Mouse (Mus musculus): Measurements from ENCODE around the gene Abi3bp. TPM values are rescaled to one million over a fixed set of nuclear protein-coding genes. Genes with fewer than 3 reads are reported as not detected.

The Abi3bp gene
- total RNA-seq (2021) = 10 to 100 TPM in 1 of 2 experiments, 1 to 10 TPM in 1; 9.9 to 23.1 TPM
- long read RNA-seq, experiment 1, partial matches to known transcripts = 3 of 7 reads
- long read RNA-seq, experiment 1, other reads (novel, unspliced or antisense) = 4 of 7 reads
- long read RNA-seq, experiment 2, partial matches to known transcripts = 1 of 1 reads
- long read RNA-seq, experiment 2, other reads (novel, unspliced or antisense) = 0 of 1 reads

DNA sequence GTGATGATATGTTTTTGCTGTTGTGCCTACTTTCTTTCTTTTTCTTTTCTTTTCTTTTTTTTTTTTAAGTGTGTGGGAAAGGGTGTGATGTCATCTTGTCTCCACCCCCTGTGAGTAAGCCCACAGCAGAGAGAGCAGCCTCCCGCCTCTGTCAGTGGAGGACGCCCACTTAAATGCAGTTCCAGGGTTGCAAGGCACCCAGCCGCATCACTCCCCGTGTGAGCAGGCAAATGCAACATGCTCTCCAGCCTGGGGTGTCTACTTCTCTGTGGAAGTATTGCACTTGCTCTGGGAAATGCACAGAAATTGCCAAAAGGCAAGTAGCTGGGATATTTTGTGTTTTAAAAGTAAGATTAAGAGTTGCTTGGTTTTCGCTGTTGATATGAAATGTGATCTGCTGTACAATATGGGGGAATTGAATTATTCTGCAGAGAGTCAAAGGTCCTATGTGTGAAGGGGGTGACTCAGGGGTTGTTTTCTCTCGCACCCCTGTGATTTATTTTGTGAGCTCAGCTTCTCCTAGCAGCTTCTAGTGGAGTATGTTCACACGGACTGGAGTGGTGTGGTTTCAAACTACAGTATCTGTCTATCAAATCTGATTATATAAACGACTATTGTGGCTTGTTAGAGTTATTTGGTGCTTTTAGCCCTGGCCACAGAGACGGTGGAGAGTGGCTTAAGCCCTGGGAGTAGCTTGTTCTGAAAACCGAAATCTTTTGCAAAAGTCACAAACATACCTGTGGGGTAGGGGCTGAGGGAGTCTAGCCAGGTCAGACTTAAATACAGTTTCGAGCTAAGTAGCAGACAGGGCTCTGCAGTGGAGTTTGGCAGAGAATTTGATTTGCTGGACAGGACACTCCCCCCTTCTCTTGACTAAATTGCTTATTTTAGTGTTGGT, at the start of gene Abi3bp:
Abi3bp (plus strand) TSS at position 202 of the 898 bp plus-strand sequence.
- H3K27ac ChIP-seq = peak within 1 kb of the TSS; percentile 86
- intact Hi-C loops (cut with DNase I) = no loop called here
- DNase-seq = peak; percentile 75
- TF ChIP-seq CTCF (IDR thresholded peaks at IDR 0.05) = no peak
- H3K4me3 ChIP-seq = peak within 1 kb of the TSS; percentile 75

DNA sequence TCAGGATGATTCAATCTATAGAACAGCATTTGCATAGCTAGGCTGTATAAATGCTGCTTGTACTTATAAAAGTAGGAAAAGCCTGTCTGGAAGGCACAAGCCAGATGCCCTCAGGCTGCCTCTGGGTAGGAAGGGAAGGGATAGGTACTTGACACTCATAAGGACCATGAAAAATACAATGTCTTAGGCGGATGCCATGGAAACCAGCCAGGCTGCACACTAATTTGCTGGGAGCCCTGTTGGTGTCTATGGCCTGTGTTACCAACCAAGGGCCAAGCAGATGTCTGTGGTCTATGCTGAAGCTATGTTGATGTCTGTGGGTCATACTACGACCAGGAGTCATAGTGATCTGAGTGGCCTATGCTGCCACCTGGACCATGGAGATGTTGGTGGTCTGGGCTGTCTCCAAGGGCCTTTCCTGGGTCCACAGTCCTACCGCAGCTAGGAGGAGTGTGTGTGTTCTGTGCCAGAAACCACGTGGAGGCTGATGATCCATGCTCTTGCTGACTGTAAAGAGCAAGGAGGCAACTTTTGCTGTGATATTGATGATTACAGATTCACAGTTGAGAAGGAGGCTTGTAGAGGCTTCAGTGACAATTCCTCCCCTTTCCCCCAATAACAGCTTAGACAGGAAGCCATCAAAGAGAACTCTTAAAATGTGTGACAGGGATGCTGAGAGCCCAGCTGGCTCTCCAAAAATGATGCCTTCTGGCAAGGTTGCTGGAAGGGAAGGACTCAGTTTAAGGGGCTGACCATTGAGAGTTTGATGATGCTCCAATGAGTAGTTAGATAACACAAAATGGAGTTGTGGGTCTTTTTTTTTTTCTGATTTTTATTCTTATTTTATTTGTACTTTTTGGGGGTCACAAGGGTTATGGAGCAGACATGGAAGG, 42.1 kb upstream of the Abi3bp start:
- DNase-seq = no peak
- intact Hi-C loops (cut with DNase I) = no loop called here
- no peak overlapping the region for H3K4me3 ChIP-seq
- no peak overlapping the region for H3K27ac ChIP-seq
- no peak for TF ChIP-seq CTCF (IDR thresholded peaks at IDR 0.05)

DNA sequence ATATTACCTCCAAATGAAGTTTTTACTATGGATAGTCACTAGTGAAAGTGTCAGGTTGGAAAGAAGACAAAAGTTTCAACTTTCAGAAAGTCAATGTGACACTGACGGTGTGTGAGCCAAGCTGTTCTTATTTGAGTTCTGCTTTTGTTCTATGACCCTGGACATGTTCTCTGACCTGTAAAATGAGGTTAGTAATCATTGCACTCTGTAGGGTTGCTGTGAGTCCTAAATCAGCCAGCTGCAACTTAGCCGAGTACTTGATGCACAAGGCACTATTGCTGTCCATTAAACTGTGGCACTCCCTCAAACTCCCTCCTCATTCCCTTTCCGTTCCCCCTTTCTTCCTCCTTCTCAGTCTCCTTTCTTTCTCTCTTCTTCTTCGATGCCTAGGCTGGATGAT, 37.4 kb upstream of the Abi3bp start:
- H3K27ac ChIP-seq = no peak overlapping the region
- no peak for DNase-seq
- intact Hi-C loops (cut with DNase I) = no loop called here
- no peak for TF ChIP-seq CTCF (IDR thresholded peaks at IDR 0.05)
- no peak overlapping the region for H3K4me3 ChIP-seq

DNA sequence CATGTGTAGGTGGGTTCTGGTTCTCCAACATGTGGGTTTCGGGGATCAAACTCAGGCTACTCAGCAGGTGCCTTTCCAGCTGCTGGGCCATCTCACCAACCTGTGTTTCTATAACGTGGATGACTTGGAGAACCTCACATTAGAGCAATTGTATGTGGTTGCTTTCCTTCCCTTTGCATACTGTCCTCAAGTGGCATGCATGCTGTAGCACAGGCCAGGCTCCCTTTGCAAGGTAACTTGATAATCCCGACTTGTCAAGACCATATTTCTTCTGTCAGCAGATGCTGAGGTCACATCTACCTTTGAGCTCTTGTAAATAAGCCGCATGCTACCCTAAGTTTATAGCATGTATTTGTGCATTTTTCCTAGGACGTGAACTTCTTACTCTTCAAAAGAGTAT, 36.6 kb upstream of the Abi3bp start:
- intact Hi-C loops (cut with DNase I) = no loop called here
- no peak for TF ChIP-seq CTCF (IDR thresholded peaks at IDR 0.05)
- Histone ChIP-seq H3K27ac (no peak overlapping the region), H3K4me3 (no peak overlapping the region)
- no peak for DNase-seq

DNA sequence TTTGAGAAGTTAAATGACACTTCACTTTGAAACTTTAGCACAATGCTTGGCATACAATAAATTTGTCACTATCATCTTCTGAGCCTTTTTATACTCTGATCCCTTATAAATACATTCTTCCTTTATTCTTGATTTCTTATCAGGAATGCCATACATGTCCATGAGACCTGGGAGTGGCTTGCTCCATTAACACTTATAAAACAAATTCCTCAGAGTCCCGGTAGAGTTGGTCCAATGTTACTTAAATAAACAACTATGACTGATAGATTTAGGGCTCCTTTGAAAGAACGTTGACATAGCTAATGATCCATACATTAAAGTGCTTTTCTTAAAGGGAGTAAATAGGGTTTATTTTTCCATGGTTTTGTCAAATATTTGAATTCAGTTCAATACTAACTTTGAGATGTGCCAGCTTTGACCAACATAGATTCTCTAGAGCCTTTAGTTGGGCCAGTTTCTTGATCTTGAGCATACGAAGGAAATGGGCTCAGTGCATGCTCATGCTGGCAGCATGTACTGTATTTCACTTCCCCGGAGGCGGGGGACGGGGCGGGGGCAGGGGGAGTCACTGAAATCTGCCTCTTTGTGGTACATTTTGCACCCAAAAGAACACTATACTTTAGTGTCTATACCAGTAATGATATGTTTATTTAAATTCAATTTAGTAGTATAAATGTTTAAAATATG, 35.9 kb upstream of the Abi3bp start:
- intact Hi-C loops (cut with DNase I) = no loop called here
- Histone ChIP-seq H3K27ac (no peak overlapping the region), H3K4me3 (no peak overlapping the region)
- TF ChIP-seq CTCF (IDR thresholded peaks at IDR 0.05) = no peak
- DNase-seq = no peak

DNA sequence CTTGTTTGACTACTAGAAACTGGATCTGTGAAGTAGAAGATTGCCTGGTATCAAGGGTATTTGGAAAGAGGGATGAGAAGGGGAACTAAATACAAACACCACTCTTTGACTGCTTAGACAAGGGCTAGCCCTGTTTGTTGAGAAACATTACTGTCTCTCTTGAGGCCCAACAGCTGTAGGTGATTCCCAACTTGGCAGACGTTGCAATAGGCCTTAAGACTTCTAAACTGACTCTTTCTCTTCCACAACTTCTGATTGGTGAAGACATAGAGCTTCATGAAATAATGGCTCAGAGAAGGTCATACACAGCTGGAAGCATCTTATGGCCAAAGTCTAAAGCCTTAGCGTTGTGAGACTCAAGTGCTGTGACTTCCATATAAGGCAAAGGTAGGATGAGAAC, 26.2 kb upstream of the Abi3bp start:
- intact Hi-C loops (cut with DNase I) = no loop called here
- TF ChIP-seq CTCF (IDR thresholded peaks at IDR 0.05) = no peak
- no peak overlapping the region for H3K27ac ChIP-seq
- DNase-seq = no peak
- no peak overlapping the region for H3K4me3 ChIP-seq

DNA sequence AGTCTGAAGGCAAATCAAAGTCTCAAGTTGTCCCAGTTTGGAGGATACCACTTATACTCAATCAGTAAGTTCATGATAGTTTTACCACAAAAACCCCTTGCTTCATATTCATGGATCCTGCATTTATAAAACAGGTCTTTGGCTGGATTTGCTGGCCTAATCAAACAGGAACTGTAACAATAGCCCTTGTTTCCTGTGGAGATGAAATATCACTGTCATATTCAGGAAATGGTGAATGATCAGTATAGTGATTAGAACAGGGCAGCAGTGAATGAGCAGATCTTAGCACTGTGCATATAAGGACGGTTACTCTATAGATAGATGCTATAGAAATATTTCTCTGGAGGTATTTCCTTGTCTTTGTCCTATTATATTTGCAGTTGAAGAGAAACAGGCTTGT, 25.8 kb upstream of the Abi3bp start:
- intact Hi-C loops (cut with DNase I) = no loop called here
- no peak overlapping the region for H3K27ac ChIP-seq
- no peak overlapping the region for H3K4me3 ChIP-seq
- DNase-seq = no peak
- TF ChIP-seq CTCF (IDR thresholded peaks at IDR 0.05) = no peak

DNA sequence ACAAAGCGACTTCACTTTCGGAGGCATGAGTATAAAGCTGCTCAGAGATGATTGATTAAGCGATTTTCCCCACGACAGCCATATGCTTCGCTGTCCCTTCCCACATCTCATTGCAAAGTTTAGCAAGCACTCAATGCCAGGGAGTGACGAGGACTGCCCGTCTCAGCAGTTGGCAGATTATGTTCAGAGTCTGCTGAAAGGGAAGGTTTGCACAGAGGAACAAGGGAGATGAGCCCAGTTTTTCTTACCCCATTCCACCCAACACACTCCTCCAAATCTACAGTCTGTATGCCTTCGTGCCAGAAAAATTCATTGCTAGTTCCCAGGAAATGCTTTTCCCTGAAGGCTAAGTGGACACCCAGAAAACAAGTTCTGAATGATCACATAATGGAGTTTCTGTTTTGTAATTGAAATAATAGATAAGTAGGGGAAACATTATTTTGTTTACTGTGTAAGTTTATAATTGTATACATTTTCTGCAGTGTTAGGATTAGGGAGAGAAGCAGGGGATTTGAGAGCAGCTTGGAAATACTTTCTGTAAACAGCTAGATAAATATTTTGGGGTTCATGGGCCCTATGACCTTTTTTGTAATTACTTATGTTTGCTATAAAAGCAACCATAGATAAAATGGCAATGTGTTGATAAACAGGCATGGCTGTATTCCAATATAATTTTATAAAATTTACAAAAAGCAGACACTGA, 19.5 kb upstream of the Abi3bp start:
- no peak for DNase-seq
- TF ChIP-seq CTCF (IDR thresholded peaks at IDR 0.05) = no peak
- H3K4me3 ChIP-seq = no peak overlapping the region
- no peak overlapping the region for H3K27ac ChIP-seq
- intact Hi-C loops (cut with DNase I) = no loop called here

DNA sequence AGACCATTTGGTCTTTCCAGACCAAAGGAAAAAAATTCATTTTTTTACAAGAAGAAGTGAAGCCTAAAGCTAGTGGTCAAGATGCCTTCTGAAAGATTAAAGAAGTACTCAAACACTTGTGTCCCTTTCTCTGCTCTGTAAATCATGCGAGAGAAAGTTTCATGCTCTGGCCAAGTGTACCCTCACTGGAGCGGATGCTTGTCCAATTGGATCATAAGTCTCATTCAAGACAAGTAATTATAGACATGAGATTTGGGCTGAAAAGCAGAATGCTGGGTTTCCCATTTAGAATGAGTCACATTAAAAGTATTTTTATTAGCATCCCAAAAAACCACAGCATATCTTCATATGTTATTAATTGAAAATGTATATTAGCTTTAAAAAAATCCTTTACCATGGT, 4.5 kb upstream of the Abi3bp start:
- Histone ChIP-seq H3K27ac (no peak overlapping the region), H3K4me3 (no peak overlapping the region)
- intact Hi-C loops (cut with DNase I) = no loop called here
- DNase-seq = no peak
- no peak for TF ChIP-seq CTCF (IDR thresholded peaks at IDR 0.05)

DNA sequence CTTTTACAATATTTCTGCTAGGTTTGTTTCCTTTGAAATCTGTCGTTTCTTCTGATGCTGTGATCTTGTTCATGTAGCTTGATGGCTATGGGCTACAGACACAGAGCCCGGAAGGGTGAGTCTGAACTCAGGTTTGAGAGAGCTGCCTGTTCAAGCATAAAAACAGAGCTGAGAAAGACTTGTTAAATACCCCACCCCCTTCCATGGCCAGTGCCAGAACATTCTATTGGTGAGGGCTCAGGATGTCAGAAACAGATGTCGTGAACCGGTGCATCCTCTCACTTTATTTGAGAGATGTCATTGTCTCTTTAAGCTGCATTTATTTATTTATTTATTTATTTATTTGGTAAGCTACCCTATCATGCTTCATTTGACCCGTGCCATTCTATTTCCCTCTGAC, 2.0 kb upstream of the Abi3bp start:
- no peak overlapping the region for H3K4me3 ChIP-seq
- DNase-seq = no peak
- no peak for TF ChIP-seq CTCF (IDR thresholded peaks at IDR 0.05)
- no peak overlapping the region for H3K27ac ChIP-seq
- intact Hi-C loops (cut with DNase I) = no loop called here

DNA sequence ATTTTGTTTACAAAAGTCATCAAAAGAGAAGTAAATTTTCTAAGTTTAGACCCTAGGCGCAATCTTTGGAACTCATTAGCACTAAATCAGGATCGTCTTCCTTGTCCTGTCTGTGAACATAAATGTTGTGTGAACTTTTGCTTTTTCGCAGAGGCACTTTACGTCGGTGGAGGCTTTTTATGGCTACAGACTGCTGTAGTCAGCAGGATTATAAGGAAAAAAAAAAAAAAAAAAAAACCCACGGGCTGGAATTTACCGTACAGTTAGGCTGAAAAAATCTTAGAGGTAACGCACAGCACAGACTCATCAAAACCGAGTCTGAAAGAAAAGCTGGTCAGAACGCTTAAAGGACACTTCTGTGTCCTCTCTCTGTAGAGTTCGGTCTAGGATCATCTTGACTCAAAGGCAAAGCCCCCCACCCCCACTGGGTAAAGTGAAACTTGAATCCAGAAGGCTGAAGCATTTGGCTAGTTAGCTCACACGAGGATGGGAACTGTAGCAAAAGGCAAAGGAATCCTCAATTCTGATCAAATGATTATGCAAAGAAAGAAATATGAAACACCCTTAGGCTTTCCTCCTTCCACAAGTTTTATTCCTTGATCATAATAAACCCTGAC, 1.0 kb downstream of the Abi3bp start:
- Histone ChIP-seq H3K4me3 (peak overlapping the region; percentile 75), H3K27ac (peak overlapping the region; percentile 86)
- intact Hi-C loops (cut with DNase I) = no loop called here
- TF ChIP-seq CTCF (IDR thresholded peaks at IDR 0.05) = no peak
- DNase-seq = peak; percentile 50

All from gastrocnemius, adult 2 months (tissue).